23 mouse cellular contexts compared by ENCODE assay signal in the genomic region with DNA sequence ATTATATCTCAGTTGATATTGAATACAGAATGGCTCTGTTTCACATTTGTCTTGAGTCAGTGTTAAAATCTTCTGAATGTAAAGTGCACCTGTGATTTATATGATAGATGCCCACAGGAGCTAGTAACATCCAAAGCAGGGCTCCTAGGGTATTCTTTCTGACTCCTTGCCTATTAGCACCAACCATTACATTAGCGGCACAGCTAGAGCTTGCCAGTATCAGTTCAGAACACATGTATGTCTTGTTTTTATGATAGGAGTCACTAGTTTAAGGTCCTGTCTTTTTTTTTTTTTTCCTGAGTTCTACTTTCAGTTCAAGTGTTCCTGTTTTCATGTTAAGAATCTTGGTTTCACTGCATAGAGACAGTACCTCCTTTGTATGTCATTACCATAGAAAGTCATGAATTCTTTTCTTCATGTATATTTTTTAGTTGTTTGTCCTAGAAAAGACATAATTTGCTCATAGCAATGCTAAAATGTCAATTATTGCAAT. TPM values are rescaled to one million over a fixed set of nuclear protein-coding genes. Genes with fewer than 3 reads are reported as not detected.
DNase-seq lines count a peak whose midpoint lies in the region; ATAC-seq lines count a peak whose summit lies in the region.
"Had no signal": no experiment of that assay in that cellular context is flagged by ENCODE, and none has a peak within 500 bp of the region (broad histone marks: within the 10 kb centered on the region; RNA-seq: fewer than 3 reads in every experiment).

No protein-coding gene starts in this region.

- DNase-seq in liver: no peak
- no peak for DNase-seq in heart, adult 9 months (ENCODE audit: low spot score in 2 of 2)
- no peak for DNase-seq in cerebellum, adult 8-10 months
- DNase-seq in heart, postnatal 14 days: no peak
- DNase-seq: adrenal gland, adult 2 months; adrenal gland, postnatal 25 days; cerebellum, adult 11 months; cerebellum, adult 9-11 months; cerebellum, postnatal 36 days; gastrocnemius, postnatal 14 days; heart, adult 11 months; heart, postnatal 10 days had no signal

- H3K9ac ChIP-seq in liver, embryonic 12.5 days: no peak overlapping the region
- H3K9ac ChIP-seq in liver, embryonic 16.5 days (ENCODE audit: low read depth, low read length): no peak overlapping the region
- H3K9ac ChIP-seq: forebrain, embryonic 12.5 days; hindbrain, embryonic 14.5 days; intestine, embryonic 15.5 days had no signal

- H3K9me3 ChIP-seq in liver, embryonic 12.5 days (replicated peaks): no peaks in the 10 kb centered on the region
- H3K9me3 ChIP-seq in liver, embryonic 16.5 days (replicated peaks; ENCODE audit: control insufficient read depth, low read length): no peaks in the 10 kb centered on the region
- H3K9me3 ChIP-seq: embryonic facial prominence, embryonic 10.5 days; forebrain, embryonic 12.5 days; heart, embryonic 10.5 days; hindbrain, embryonic 10.5 days; intestine, embryonic 15.5 days had no signal

- no peak overlapping the region for H3K27ac ChIP-seq in liver, embryonic 12.5 days
- H3K27ac ChIP-seq in liver, embryonic 16.5 days (ENCODE audit: low read length): no peak overlapping the region
- H3K27ac ChIP-seq: embryonic facial prominence, embryonic 10.5 days; forebrain, embryonic 12.5 days; heart, embryonic 10.5 days; hindbrain, embryonic 10.5 days; hindbrain, embryonic 14.5 days; intestine, embryonic 15.5 days had no signal

- H3K4me3 ChIP-seq in liver, embryonic 12.5 days: no peak overlapping the region
- H3K4me3 ChIP-seq in liver, embryonic 16.5 days (ENCODE audit: low read depth, low read length): no peak overlapping the region
- H3K4me3 ChIP-seq: embryonic facial prominence, embryonic 10.5 days; erythroblast, embryonic 14.5 days; forebrain, embryonic 12.5 days; heart, embryonic 10.5 days; hindbrain, embryonic 10.5 days; intestine, embryonic 15.5 days had no signal

- H3K36me3 ChIP-seq in liver, embryonic 12.5 days: peaks cover 75% of the 10 kb centered on the region
- peaks cover 16% of the 10 kb centered on the region for H3K36me3 ChIP-seq in liver, embryonic 16.5 days (ENCODE audit: control insufficient read depth, insufficient read depth)

- intact Hi-C loops in heart, postnatal 14 days (cut with DNase I): no loop called here

- H3K4me2 ChIP-seq in liver, embryonic 12.5 days: no peak overlapping the region
- H3K4me2 ChIP-seq in liver, embryonic 16.5 days (ENCODE audit: low read depth, low read length): no peak overlapping the region
- H3K4me2 ChIP-seq: forebrain, embryonic 12.5 days; hindbrain, embryonic 14.5 days; intestine, embryonic 15.5 days had no signal

- 58% methylated on average over 1 of the region's 1 CpGs for WGBS in liver, embryonic 12.5 days (ENCODE audit: insufficient replicate concordance)
- WGBS in liver, embryonic 16.5 days (ENCODE audit: insufficient replicate concordance): 36% methylated on average over 1 of the region's 1 CpGs

- no peaks in the 10 kb centered on the region for H3K27me3 ChIP-seq in liver, embryonic 12.5 days (replicated peaks)
- no peaks in the 10 kb centered on the region for H3K27me3 ChIP-seq in liver, embryonic 16.5 days (ENCODE audit: control insufficient read depth, insufficient read depth, low read depth, low read length)
- H3K27me3 ChIP-seq: forebrain, embryonic 12.5 days; intestine, embryonic 15.5 days had no signal

- ATAC-seq in liver, embryonic 12.5 days: peak; percentile 59; the same call in 1 of the 2 replicates
- ATAC-seq in erythroid progenitor cell, adult 5-6 weeks (replicated peaks; ENCODE audit: low FRiP score, poor library complexity, severe bottlenecking): peak; percentile 49; the same call in 1 of the 2 replicates
- 0 out of 2 replicates have a peak, but pooled peaks have one; percentile 27 for ATAC-seq in liver, embryonic 16.5 days (ENCODE audit: low read depth)
- ATAC-seq: forebrain, embryonic 16.5 days; intestine, embryonic 15.5 days had no signal

- H3K4me1 ChIP-seq in liver, embryonic 12.5 days: peaks cover 7% of the 10 kb centered on the region; the same call in 1 of the 2 replicates
- peaks cover 2% of the 10 kb centered on the region; the same call in 1 of the 2 replicates for H3K4me1 ChIP-seq in liver, embryonic 16.5 days (ENCODE audit: control insufficient read depth, low read depth, low read length)
- H3K4me1 ChIP-seq: embryonic facial prominence, embryonic 10.5 days; heart, embryonic 10.5 days; hindbrain, embryonic 10.5 days; intestine, embryonic 15.5 days had no signal

RNA-seq across cellular contexts. Expression of a gene that starts 55.3 kb away (rescaled TPM):
- polyA plus RNA-seq in liver, embryonic 12.5 days (2016; fragmentation: Nextera tagmentation; extraction: Ambion mirVana): 10.7 and 11.7 TPM in 2 replicates
- 68.5 and 91.0 TPM in 2 replicates for total RNA-seq in erythroid progenitor cell, adult 5-6 weeks (2015; ENCODE audit: low replicate concordance)
- total RNA-seq in erythroid progenitor cell, adult 5-6 weeks (2017; ENCODE audit: low replicate concordance): 101 and 126 TPM in 2 replicates
- polyA plus RNA-seq in liver, embryonic 16.5 days (2015; fragmentation: Nextera tagmentation; extraction: Ambion mirVana): 5.9 and 6.9 TPM in 2 replicates
- total RNA-seq in heart, postnatal 14 days (2021): 10 to 100 TPM; 33.7 to 39.7 TPM
